Mouse (Mus musculus) midbrain, embryonic 12.5 days (tissue): ENCODE results near the gene Eif3b. TPM values are rescaled to one million over a fixed set of nuclear protein-coding genes. Genes with fewer than 3 reads are reported as not detected.
A peak's percentile ranks its signal among the peaks of the same experiment; 100 is the strongest.

ENCODE experiments used
- ATAC-seq: fragments of 200-750 bp; cut with Nextera tagmentation; 2 replicates; pipeline ENCODE4 v1.8.0; 2017; ENCODE audit warnings: low read depth, moderate TSS enrichment, moderate library complexity; ENCODE audit not compliant: low FRiP score
- H3K27ac ChIP-seq: fragments of 300-500 bp; sonication (generic); replicated peaks from 2 replicates; pipeline ENCODE4 v1.5.1; 2016; ENCODE audit warnings: mild to moderate bottlenecking
- H3K27me3 ChIP-seq: fragments of 300-500 bp; sonication (generic); 2 replicates; pipeline ENCODE4 v1.6.1; 2016; ENCODE audit warnings: mild to moderate bottlenecking
- H3K36me3 ChIP-seq: fragments of 300-500 bp; sonication (generic); 2 replicates; pipeline ENCODE4 v1.6.1; 2016
- H3K4me1 ChIP-seq: fragments of 300-500 bp; sonication (generic); 2 replicates; pipeline ENCODE4 v1.6.1; 2016
- H3K4me2 ChIP-seq: fragments of 300-500 bp; sonication (generic); replicated peaks from 2 replicates; pipeline ENCODE4 v1.6.1; 2016; ENCODE audit warnings: mild to moderate bottlenecking, moderate library complexity
- H3K4me3 ChIP-seq: fragments of 300-500 bp; sonication (generic); 2 replicates; pipeline ENCODE4 v1.5.1; 2016; ENCODE audit warnings: mild to moderate bottlenecking
- H3K9ac ChIP-seq: fragments of 300-500 bp; sonication (generic); replicated peaks from 2 replicates; pipeline ENCODE4 v1.6.1; 2016; ENCODE audit warnings: mild to moderate bottlenecking, moderate library complexity
- H3K9me3 ChIP-seq: fragments of 300-500 bp; sonication (generic); 2 replicates; pipeline ENCODE4 v1.6.1; 2016; ENCODE audit warnings: mild to moderate bottlenecking
- WGBS: fragments of 180-500 bp; shearing (Covaris S2); methylation state at CpG from one replicate; pipeline ENCODE4 v1.1.7; 2016; 5-methylcytosine and 5-hydroxymethylcytosine counted together
- polyA plus RNA-seq: library from polyadenylated mRNA; unstranded; fragments of >200 nt; fragmentation: Nextera tagmentation; extraction: Ambion mirVana; gene quantifications from 2 replicates; pipeline ENCODE4 v1.2.1, GENCODE M21; 2016

Gene Eif3b
- polyA plus RNA-seq, 1 experiment from 2014 or later, result 161 TPM

GRCm38 (mm10) chr5:140383559-140383958 lies 35.6 kb upstream of the Eif3b start:
- Histone ChIP-seq H3K36me3 (no peaks in the 10 kb centered on the region), H3K9ac (peak overlapping the region; percentile 25; the same call in 1 of the 2 replicates), H3K4me3 (no peak overlapping the region), H3K27me3 (no peaks in the 10 kb centered on the region), H3K4me1 (peaks cover 22% of the 10 kb centered on the region), H3K4me2 (no peak overlapping the region), H3K27ac (0 out of 2 replicates have a peak overlapping the region, but pooled peaks have one; percentile 25), H3K9me3 (no peaks in the 10 kb centered on the region)
- ATAC-seq, result no peak
- WGBS, result 15% methylated on average over 7 of the region's 7 CpGs

DNA sequence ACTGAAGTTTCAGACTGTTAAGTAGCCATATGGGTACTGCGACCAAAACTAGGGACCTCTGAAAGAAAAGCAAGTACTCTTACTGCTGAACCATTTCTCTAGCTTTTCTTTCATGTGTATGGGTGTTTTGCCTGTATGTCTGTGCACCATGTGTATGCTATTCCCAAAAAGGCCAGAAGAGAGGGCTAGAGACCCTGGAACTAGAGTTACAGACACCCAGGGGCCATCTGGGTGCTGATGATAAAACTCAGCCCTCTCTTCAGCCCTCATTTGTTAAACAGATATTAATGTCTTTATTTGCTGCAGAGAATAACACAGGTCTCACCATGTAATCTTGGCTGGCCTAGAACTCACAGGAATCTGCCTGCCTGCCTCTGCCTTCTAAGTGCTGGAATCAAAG lies 34.7 kb upstream of the Eif3b start:
- no peak for ATAC-seq
- 100% methylated on average over 1 of the region's 1 CpGs for WGBS
- no peak overlapping the region for H3K27ac ChIP-seq
- no peak overlapping the region for H3K4me3 ChIP-seq
- H3K4me2 ChIP-seq, result no peak overlapping the region
- no peaks in the 10 kb centered on the region for H3K27me3 ChIP-seq
- H3K9ac ChIP-seq, result no peak overlapping the region
- peaks cover 25% of the 10 kb centered on the region for H3K4me1 ChIP-seq
- H3K36me3 ChIP-seq, result no peaks in the 10 kb centered on the region
- H3K9me3 ChIP-seq, result no peaks in the 10 kb centered on the region

GRCm38 (mm10) chr5:140387236-140387635 lies 31.9 kb upstream of the Eif3b start:
- ATAC-seq, result no peak
- no peak overlapping the region for H3K4me2 ChIP-seq
- 87% methylated on average over 7 of the region's 7 CpGs for WGBS

GRCm38 (mm10) chr5:140387816-140388510 lies 31.2 kb upstream of the Eif3b start:
- Histone ChIP-seq H3K9me3 (no peaks in the 10 kb centered on the region), H3K36me3 (no peaks in the 10 kb centered on the region), H3K4me2 (peak overlapping the region; percentile 96), H3K4me3 (peak overlapping the region; percentile 69), H3K9ac (peak overlapping the region; percentile 60), H3K4me1 (peaks cover 28% of the 10 kb centered on the region), H3K27ac (no peak overlapping the region), H3K27me3 (peaks cover 10% of the 10 kb centered on the region; the same call in 1 of the 2 replicates)
- WGBS, result 78% methylated on average over 12 of the region's 12 CpGs
- no peak for ATAC-seq

More at GRCm38 (mm10) chr5:140387236-140387635, 31.9 kb upstream of the Eif3b start:
- no peaks in the 10 kb centered on the region for H3K9me3 ChIP-seq
- H3K4me1 ChIP-seq, result peaks cover 28% of the 10 kb centered on the region
- H3K27me3 ChIP-seq, result peaks cover 10% of the 10 kb centered on the region; the same call in 1 of the 2 replicates
- no peak overlapping the region for H3K27ac ChIP-seq
- H3K4me3 ChIP-seq, result no peak overlapping the region
- no peak overlapping the region for H3K9ac ChIP-seq
- no peaks in the 10 kb centered on the region for H3K36me3 ChIP-seq

- ATAC-seq, result peak; percentile 94
- H3K9ac ChIP-seq, result peak within 1 kb of the TSS; percentile 60
- peak within 1 kb of the TSS; percentile 69 for H3K4me3 ChIP-seq
- under 1% methylated on average over 62 of the region's 63 CpGs for WGBS
- peaks cover 24% of the 10 kb centered on the region for H3K4me1 ChIP-seq
- no peaks in the 10 kb centered on the region for H3K9me3 ChIP-seq
- H3K27ac ChIP-seq, result no peak within 1 kb of the TSS
- H3K4me2 ChIP-seq, result peak within 1 kb of the TSS; percentile 96
- peaks cover 10% of the 10 kb centered on the region; the same call in 1 of the 2 replicates for H3K27me3 ChIP-seq
- H3K36me3 ChIP-seq, result no peaks in the 10 kb centered on the region
Observed at GRCm38 (mm10) chr5:140388588-140389576, 30.2 kb upstream of the Eif3b start, which contains the start of gene Snx8. Gene Snx8 (minus strand): TSS chr5:140389262.

GRCm38 (mm10) chr5:140389647-140390046 lies 29.5 kb upstream of the Eif3b start:
- ATAC-seq, result 0 out of 2 replicates have a peak, but pooled peaks have one; percentile 28
- H3K4me3 ChIP-seq, result peak overlapping the region; percentile 69
- no peaks in the 10 kb centered on the region for H3K9me3 ChIP-seq
- peaks cover 24% of the 10 kb centered on the region for H3K4me1 ChIP-seq
- peak overlapping the region; percentile 96 for H3K4me2 ChIP-seq
- no peaks in the 10 kb centered on the region for H3K36me3 ChIP-seq
- H3K27me3 ChIP-seq, result peaks cover 10% of the 10 kb centered on the region; the same call in 1 of the 2 replicates
- 70% methylated on average over 3 of the region's 3 CpGs for WGBS
- no peak overlapping the region for H3K27ac ChIP-seq
- H3K9ac ChIP-seq, result 0 out of 2 replicates have a peak overlapping the region, but pooled peaks have one; percentile 20

DNA sequence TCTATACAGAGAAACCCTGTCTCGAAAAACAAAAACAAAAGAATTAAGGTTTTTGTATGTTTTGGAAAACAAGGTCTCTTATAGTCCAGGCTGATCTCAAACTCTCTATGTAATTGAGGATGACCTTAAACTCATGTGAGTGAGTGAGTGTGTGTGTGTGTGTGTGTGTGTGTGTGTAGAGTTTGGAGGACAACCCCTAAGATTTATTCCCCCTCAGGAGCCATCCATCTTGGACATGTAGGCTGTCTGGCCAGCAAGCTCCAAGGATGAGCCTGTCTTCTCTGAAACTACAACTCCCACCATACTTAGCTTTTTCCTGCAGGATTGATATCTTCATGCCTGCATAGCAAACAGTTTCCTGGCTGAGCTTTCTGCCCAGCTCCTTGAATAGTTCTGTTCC lies 27.7 kb upstream of the Eif3b start:
- peaks cover 24% of the 10 kb centered on the region for H3K4me1 ChIP-seq
- H3K36me3 ChIP-seq, result no peaks in the 10 kb centered on the region
- WGBS, result 78% methylated on average over 1 of the region's 1 CpGs
- ATAC-seq, result no peak
- H3K27me3 ChIP-seq, result peaks cover 10% of the 10 kb centered on the region; the same call in 1 of the 2 replicates
- no peaks in the 10 kb centered on the region for H3K9me3 ChIP-seq
- H3K9ac ChIP-seq, result no peak overlapping the region
- no peak overlapping the region for H3K27ac ChIP-seq
- H3K4me2 ChIP-seq, result no peak overlapping the region
- H3K4me3 ChIP-seq, result no peak overlapping the region

- no peak overlapping the region for H3K4me3 ChIP-seq
- no peak overlapping the region for H3K27ac ChIP-seq
- ATAC-seq, result no peak
- WGBS, result 91% methylated on average over 5 of the region's 5 CpGs
- no peaks in the 10 kb centered on the region for H3K36me3 ChIP-seq
- no peaks in the 10 kb centered on the region for H3K9me3 ChIP-seq
- H3K9ac ChIP-seq, result no peak overlapping the region
- peaks cover 21% of the 10 kb centered on the region for H3K4me1 ChIP-seq
- H3K4me2 ChIP-seq, result no peak overlapping the region
- peaks cover 10% of the 10 kb centered on the region; the same call in 1 of the 2 replicates for H3K27me3 ChIP-seq
Observed at GRCm38 (mm10) chr5:140391981-140392380, 27.1 kb upstream of the Eif3b start.

- H3K4me1 ChIP-seq, result peaks cover 14% of the 10 kb centered on the region
- H3K4me3 ChIP-seq, result no peak overlapping the region
Observed at GRCm38 (mm10) chr5:140392701-140393100, 26.4 kb upstream of the Eif3b start.

DNA sequence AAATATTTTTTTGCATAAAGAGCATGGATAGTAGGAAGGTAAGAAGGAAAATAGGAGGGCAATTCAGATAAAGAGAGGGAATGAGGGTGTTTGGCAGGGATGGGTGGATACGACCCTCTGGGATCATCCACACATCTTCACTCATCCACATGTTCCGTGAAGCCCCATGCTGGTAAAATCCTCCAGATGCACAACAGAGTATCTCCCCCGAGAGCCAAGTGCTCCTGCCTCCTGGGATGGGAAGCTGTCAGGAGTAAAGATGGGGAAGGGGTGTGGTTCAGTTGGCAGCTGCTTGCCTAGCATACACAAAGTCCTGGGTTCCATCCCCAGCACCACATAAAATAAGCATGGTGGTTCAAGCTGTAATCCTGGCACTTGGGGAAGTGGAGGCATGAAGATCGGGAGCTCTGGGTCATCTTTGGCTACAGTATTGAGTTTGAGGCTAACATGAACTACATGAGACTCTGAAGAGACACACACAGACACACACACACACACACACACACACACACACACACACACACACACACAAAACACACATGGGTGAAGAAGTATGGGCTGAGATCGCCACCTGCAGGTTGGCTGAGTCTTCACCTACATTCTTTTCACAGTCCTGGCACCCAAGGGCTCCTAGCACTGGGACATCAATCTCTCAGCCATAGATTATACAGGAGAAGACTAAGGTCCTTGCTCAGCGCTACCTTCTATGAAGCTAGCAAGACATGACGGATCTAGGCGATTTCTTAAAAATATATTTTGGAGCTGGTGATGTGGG lies 22.8 kb upstream of the Eif3b start:
- Histone ChIP-seq H3K4me1 (no peaks in the 10 kb centered on the region), H3K4me3 (no peak overlapping the region), H3K27me3 (no peaks in the 10 kb centered on the region; the same call in 1 of the 2 replicates), H3K27ac (no peak overlapping the region), H3K4me2 (no peak overlapping the region), H3K9ac (no peak overlapping the region), H3K36me3 (no peaks in the 10 kb centered on the region), H3K9me3 (no peaks in the 10 kb centered on the region)
- 66% methylated on average over 8 of the region's 8 CpGs for WGBS
- ATAC-seq, result no peak

More at GRCm38 (mm10) chr5:140392701-140393100, 26.4 kb upstream of the Eif3b start:
- 91% methylated on average over 3 of the region's 3 CpGs for WGBS
- H3K27me3 ChIP-seq, result peaks cover 10% of the 10 kb centered on the region; the same call in 1 of the 2 replicates
- H3K4me2 ChIP-seq, result no peak overlapping the region
- no peak overlapping the region for H3K9ac ChIP-seq
- no peak for ATAC-seq
- no peak overlapping the region for H3K27ac ChIP-seq
- H3K36me3 ChIP-seq, result no peaks in the 10 kb centered on the region
- no peaks in the 10 kb centered on the region for H3K9me3 ChIP-seq

DNA sequence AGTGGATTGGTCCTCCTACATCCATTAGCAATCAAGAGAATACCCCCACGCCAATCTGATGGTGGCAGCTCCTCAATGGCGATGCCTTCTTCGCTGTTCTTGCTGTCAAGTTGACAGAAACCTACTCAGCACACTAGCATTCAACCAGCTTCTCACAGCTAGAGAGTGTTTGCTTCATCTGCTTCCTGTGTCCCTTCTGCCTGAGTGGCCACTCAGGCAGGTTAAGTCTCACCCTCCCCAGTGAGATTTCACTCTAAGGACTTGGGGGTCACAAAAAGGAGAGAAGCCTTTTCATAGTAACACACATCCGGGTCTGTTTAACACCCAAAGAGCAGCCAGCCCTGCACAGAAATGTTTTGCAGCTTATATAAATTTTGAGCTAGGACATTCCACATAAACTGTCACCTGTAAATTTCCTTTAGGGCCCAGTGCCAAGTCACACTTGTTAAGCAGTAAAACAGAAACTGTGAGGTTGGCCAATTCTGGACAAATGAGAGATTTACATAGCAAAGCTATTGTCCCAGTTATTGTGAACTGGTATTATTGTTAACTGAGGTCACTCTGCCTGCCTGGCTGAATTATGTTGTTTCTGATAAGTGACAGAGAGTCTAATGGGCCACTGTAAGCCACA lies 16.4 kb upstream of the Eif3b start:
- Histone ChIP-seq H3K4me1 (no peaks in the 10 kb centered on the region), H3K27me3 (no peaks in the 10 kb centered on the region), H3K9me3 (no peaks in the 10 kb centered on the region), H3K4me3 (no peak overlapping the region), H3K9ac (no peak overlapping the region), H3K4me2 (no peak overlapping the region), H3K27ac (no peak overlapping the region), H3K36me3 (no peaks in the 10 kb centered on the region)
- 83% methylated on average over 4 of the region's 4 CpGs for WGBS
- ATAC-seq, result no peak
